Mouse (Mus musculus) skeletal muscle tissue, adult 2 months (tissue): ENCODE measurements around the gene Dnah7a.
"Not testable (repeated sequence)": the region's sequence is repeated elsewhere in the genome, so short reads cannot be mapped to it uniquely, and the experiment has no call there.

ENCODE experiments used
- DNase-seq: peaks from one replicate; pipeline ENCODE4 v3.0.0-alpha.2; 2012; ENCODE audit warnings: low read depth, low spot score

The Dnah7a gene

DNA sequence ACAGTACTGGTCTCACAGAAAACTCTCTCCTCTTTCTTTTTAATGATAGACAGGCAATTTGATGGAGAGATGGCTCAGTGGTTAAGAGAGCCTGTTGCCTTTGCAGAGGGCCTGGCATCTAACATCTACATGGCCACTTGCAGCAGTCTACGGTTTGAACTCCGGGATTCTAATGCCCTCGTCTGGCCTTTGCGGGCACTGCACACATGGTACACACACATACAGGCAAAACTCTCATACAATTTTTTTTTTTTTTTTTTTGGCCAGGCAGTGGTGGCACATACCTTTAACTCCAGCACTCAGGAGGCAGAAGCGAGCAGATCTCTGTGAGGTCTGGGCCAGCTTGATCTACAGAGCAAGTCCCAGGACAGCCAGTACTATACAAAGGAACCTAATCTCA lies 2.4 kb downstream of the Dnah7a start:
- no peak for DNase-seq

DNA sequence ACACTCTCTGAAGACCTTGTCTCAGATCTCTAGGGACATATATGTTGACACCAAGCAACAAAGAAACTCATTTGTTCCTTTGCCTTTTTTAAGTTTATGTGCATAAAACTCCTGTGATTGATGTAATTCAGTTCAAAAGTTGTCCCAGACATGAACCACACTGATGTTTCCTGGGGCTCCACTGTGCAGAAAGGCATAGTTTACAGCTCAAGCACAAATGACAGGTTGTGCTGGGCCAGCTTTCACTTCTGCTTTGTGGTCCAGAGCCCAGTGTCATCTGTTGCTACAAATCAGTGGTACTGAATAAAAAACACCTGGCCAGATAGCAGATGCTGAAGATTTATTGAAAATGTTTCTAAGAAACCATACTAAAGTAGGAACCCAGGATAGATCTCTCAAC lies 42.3 kb downstream of the Dnah7a start:
- DNase-seq, result not testable (repeated sequence)

DNA sequence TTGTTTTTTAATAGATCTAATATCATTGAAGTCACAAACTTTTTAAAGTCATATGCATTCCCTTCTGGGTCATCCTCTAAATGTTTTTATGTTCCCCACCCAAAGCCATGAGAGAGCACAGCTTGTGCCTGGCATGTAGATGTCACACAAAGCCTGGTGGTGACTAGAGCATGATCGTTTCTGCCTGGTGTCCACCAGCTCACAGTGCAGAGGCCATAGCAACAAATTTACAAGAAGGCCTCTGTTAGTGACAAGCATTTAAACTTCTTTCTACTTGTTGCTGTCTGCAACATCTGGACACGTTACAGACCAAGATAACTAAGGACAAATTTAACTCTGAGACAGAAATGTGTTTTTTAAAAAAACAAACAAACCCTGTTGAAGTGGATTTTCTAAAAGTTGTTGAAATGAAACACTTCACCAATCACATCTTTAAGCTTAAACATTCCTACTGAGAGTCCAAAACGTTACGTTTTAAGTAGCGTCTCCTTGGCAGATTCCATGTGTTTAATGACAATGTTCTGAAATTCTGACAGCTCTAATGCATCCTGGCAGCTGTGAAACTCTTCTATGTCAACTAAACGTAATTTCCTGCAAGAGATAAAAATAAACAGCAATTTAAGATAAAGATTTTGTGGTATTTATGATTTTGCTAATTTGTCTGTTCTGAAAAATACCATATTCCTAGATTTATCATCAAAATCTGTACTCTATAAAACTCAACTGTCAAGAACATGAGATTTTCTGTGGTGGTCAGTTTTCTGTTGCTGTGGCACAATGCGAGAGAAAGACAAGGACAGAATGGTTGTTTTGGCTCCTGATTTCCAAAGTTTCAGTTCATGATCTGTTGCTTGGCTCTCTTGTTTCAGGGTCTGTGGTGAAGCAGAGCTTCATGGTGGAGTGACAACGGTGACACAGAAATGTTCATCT lies 66.5 kb downstream of the Dnah7a start:
- no peak for DNase-seq

DNA sequence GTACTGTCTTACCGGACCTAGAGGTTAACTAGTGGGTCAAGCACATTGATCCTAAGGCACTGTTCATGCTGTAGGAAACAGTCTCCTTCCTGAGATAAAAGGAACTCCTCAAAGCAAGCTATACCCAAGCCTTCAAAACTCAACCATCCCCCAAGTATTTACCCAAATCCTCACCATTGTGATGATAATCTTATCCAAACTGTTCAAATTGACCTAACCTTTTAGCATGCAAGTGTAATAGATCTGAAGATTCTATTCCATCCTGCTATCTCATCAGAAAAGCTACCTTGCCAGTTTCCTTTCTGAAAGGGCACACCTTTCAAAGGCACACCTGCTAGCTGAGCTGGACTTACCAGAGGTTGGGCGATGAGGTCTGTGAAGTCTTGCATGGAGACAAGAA lies 70.9 kb downstream of the Dnah7a start:
- DNase-seq, result not testable (repeated sequence)

DNA sequence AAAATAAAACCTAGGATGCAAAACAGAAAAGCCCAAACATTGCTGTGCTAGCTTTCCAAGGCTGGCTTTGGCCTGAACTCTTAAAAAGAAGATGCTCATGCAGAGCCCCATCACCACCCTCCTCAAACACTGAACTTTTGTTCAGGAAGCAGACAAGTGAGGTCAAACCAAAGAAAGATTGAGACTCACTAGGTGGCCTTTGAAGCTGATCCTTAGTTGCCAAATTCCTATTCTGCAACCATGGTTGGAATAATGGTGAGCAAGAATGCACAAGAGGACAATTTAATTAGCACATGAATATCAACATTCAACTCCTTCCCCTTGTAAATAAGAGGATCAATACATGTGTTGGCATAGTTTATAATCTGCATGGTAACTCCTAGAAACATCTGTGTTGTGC lies 74.5 kb downstream of the Dnah7a start:
- DNase-seq, result not testable (repeated sequence)

DNA sequence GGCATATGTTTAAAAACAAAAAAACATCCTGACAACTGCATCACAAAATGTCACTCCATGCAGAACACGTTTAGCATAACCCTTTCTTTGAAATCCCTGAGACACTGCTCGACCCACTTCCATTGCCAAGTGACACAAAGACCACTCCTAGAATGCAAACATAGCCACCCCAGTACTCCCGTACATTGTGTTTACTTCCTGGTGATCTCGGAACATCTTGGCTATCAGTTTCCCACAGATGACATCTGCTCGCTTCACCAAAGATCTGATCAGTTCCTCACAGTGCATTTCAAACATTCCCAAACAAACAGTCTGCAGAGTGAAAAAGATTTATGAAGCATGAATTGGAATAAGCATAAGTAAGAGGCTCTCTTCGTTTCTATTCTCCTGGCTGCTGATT lies 76.6 kb downstream of the Dnah7a start:
- DNase-seq, result no peak

DNA sequence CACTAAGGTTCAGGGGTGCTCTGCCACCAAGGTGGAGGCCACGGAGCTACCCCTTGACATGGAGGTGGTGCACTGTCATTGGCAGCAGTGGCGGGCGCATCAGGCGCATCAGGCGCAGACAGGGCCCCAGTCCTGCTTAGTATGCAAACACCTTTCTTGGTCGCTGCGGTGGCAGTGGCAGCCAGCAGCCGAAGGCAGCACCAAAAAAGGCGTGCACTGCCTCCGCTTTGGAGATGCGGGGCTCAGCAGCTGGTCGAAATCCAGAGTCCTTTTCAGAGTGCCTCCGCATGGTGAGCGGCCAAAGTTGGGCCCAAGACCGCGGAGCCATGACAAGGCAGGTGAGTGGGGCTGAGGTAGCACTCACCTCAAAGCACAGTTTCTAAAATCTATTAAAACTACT lies 93.1 kb downstream of the Dnah7a start:
- DNase-seq, result no peak

DNA sequence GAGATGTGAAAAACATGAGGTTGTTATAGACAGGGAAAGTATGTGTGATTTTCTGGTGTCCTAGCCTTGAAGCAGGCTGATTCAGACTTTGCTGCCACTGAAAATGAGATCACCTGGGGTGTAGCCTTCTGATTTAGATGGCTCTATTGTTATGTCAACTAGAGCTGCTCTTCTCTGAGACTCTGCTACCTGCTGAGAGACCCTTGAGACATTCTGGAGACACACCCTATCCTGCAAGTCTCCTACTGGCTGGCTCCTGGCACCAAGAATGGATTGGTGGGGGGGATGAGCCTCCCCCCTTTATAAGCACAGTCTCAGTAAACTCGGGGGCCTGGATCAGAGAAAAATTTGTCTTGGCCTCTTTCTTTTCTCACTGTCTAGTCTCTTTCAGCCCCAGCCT lies 125.3 kb downstream of the Dnah7a start:
- DNase-seq, result not testable (repeated sequence)

DNA sequence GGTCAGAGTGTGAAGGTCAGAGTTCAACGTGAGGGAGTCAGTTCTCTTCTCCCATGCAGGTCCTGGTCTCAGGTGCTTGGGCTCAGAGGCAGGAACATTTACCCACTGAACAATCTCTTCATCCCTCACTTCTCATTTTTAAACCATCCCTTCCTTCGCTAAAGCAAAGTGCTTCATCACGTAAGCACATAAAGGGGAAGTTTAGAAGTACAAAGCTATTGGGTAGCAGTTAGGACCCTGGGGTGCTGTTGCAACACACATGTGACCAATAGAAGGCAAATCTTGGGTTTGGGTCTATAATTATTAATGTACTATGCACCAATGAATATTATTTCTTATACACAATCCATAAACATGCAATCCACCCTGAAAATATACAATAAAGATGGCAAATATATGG lies 148.7 kb downstream of the Dnah7a start:
- not testable (repeated sequence) for DNase-seq

DNA sequence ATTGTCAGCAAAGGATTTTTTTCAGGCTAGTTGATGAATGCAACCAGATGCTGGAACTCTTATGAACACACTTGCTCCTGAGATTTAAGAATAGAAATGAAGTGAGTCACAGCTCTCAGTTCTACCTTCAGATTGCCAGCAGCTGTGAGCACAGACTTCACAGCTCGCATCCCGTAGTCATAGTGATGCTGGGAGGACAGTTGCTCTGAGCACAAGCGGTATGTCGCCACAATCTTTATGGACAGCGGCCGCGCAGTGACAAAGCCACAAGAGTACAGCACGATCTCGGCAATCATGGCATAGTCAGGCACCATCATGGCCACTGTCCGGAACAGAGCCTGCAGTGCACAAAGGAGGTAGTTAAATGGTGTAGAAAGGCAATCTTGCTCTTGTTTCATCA lies 159.6 kb downstream of the Dnah7a start:
- not testable (repeated sequence) for DNase-seq

DNA sequence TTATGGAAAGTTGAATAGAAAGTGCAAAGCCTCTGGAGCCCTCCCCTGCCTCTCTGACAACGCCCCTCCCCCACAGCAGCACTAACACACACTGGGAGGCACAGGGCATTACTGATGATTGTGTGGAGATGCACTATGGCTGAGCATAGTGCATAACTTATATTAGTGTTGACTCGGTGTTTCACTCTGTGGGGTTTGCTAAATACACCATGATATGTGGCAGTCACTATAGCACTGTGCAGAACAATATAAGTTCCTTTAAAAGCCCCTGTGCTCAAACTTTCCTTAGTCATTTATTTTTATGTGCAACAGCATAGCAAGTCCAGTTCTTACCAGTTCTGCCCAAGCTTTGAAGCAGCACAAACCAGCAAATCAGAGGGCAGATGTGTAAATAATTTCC lies 168.2 kb downstream of the Dnah7a start:
- DNase-seq, result not testable (repeated sequence)

DNA sequence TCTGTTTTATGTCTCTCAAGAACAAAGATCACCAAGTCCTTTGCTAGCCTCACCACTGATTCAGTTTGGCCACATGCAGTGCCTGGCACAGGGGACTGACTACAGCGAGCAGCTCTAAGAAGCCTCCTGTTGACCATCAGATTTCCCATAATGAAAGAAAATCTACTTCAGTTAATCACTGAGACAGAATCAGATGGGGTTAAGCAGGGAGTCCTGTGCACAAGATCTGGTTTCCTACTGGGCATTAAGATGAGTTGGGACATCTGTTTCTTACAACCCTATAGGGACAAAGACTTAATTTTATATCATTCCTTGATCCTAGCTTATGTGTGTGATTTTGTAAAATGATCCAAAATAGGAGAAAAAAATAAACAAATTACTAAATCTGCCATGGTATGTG lies 171.8 kb downstream of the Dnah7a start:
- DNase-seq, result not testable (repeated sequence)

DNA sequence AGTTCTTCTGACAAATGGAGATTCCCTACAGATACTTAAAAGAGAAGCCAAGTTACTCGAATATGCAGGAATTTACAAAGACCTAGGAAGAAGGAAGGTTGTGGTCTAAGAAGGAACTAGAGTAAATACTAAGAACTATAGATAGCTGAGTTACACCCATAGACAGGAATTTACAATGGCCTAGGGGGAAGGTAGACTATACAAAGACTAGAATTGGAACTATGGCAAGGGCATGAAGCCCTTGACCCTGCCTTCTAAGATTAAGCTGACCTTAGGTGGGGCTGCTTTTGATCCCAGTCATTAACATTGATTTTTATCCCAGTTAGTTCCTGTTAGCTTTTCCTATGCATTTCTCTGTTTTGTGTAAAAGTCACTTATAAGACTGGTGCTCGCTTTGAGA lies 180.6 kb downstream of the Dnah7a start:
- not testable (repeated sequence) for DNase-seq

DNA sequence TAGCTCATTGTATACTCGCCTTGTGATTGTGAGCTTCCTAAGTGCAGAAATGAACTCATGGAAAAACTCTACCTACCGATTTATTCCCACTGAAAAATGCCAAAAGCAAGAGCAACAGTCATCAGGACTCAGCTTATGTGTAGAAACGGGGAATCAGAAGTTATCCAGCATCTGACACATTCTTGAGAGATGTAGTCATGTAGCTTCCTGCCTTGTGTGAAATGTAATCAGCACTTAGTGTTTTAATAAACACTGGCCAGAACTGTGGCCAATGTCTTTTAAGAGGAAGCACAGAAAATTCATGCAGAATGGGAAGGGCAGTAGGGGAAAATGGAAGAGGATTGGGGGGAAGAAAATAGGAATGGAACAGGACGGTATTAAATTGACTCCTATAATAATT lies 232.9 kb downstream of the Dnah7a start:
- DNase-seq, result no peak

DNA sequence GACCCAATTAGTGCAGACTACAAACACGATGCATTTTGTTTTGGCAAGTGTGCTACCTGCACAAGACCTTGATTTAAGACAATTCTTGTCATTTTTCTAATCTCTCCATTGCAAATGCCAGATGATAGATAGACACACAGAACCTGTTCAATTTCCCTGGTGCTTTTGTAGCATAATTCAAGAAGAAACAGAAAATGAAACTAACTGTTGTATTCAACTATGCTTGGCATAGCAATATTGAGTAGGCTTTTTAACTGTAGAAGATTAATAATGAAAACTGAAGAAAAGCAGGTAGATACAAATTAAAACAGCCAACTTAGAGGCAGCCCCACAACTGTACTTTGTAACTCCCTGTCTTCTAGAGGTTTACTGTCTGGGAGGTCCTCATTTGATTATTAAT lies 234.5 kb downstream of the Dnah7a start:
- DNase-seq, result not testable (repeated sequence)

DNA sequence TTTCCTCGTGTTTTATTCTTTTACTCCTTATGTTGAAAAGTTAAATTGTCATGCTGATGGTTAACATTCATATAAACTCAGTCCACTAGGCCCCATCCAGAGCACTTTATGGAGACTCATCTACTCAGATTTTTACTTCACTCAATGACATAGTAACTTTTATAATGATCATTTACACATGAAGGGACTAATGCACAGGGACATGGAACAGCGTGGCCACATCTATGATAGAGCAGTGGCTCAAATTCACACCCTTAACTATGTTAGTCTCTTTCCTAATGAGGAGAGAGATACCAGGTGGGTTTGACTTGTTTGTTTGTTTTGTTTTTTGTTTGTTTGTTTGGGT lies 239.3 kb downstream of the Dnah7a start:
- no peak for DNase-seq

DNA sequence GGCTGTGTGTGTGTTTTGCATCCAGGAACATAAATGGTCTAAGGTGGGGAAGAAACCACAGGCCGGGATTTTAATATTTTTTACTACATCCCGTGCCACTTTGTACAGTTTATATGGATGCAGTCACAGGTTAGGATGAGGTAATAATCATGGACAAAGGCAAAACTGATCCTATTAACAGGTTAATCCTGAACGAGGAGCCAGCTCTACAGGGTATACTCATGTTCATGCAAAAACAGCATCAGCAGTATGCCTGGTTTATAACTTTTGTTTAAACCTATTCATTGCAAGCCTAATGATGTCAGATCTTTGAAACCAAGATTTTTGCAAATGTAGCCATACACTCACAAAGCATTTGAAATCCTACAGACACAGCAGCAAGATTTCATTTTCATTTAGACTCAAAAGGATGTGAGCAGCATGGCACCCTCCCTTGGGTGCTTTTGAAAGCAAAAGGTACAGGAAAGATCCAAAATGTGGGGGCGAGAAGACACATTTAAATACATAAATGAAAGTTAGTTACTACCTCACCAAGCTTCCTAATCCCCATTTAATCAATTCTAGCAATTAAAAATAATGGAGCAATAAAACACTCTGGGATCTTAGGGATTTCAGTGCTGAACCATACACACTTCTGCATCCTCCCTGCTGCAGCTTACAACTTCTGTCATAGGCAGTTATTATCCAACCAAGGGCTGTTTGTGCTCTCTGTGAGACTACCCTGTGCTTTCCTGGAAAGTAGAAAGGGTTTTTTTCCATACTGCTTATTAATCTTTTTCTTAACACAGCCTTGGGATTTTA lies 239.9 kb downstream of the Dnah7a start:
- not testable (repeated sequence) for DNase-seq

DNA sequence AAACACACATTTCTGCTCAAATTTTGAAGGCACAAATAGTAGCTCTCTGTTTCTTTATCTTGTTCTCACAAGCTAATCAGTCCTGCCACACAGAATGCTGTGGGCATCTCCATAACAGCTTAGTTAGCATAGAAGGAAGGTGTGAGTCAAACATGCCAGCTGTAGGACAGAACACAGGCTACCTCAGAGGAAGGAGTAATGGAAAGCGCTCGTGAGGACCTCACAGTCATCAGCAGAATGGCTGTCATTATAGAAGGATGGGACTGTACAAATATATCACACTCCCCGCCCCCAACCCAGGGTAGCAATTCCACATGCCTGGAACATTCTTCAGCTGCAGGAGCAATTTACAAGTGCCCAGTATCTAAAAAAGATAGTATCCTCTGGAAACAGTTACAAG lies 267.4 kb downstream of the Dnah7a start:
- not testable (repeated sequence) for DNase-seq

DNA sequence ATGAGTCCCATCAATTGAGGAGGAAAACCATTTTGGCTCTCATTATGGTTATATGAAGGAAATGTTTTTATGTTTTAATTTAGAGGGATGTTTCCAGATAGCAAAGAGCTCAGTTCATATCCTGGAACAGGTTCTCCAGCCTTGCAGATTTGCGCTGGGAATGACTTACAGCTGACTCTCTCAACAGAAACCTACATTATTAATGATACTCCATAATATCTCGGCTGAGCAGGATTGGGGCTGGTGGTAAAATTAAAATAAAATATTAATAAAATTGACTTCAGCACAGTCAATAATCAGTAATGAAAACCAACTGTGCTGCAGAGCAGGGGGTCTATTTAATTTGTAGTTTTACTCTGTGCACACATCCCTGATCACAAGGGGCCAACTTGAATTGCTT lies 274.2 kb downstream of the Dnah7a start:
- not testable (repeated sequence) for DNase-seq

DNA sequence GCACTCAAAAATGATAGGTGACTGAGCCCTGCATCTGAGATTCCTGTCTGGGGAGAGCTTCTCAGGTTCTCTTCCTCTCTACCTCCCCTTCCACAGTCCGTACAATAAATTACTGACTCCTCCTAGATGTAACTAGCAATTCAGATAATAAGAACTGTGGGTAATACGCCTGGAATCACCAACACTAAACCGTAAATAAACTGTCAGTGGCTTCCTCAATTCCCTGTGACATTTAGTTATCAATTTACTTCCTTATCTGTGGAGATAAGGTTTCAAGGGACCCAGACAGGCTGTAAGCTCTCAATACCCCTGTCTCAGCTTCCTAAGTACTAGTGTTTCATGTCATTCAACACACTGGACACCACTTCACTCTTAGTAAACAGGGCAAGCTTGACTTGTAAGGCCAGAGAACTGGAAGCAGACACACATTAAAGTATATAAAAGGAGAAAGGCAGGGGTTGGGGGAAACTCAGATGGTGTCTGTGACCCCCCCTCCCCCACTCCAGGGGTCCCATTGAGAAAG lies 300.7 kb downstream of the Dnah7a start:
- DNase-seq, result no peak

DNA sequence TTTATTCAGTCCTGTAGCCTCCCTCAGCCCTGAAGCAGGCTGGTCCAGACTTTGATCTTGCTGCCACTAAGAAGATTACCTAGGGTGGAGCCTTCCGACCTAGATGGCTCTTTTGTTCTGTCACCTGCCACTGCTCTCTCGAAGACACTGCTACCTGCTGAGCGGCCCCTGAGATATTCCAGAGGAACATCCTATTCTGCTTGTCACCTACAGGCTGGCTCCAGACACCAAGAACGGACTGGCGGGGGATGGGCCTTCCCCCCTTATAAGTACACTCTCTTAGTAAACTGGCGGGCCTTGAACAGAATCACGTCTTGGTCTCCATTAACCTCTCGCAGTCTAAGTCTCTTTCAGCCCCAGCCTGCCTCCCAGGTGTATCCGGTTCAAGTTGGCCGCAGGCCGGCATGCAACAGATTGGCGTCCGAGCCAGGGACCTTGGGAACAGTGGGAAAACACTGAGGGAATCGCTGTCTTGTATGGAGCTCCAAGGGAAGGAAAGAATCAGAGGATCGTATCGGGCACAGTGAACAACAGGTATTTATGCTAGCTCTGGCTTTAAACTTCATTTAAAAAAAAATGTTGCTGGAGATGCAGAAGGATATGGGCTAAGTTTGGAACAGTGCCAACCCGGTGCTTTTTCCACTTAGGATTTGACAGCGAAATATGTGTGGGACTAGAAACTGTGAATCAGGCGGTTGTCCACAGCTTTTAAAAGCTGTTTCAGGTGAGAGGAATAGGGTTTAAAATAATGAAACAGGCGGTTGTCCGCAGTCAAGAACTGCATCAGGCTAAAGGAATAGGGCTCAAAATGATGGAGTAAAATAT lies 312.4 kb downstream of the Dnah7a start:
- not testable (repeated sequence) for DNase-seq

DNA sequence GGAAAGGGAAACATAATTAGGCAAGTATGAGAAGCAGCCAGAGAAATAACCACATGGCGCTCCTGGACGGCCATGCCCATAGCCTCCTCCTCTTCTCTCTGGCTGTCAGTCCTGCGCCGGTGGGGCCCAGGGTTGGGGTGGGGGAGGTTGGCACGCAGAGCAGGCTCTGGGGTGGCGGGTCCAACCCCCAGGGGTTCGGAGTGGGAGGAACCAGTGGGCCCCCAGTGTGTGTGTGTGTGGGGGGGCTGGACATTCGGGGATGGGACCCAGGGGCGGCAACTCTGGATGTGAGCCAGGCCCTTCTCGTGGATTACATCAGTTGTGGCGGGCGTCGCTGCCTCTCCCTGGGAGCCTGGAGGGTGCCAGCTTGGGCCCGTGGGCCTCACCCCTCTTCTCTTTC lies 317.8 kb downstream of the Dnah7a start:
- no peak for DNase-seq
